Mouse (Mus musculus) urinary bladder, postnatal 4 days (tissue): ENCODE results near the gene Alpk1.

Experiments
- DNase-seq, 2 experiments: peaks; one replicate each; pipeline ENCODE4 v3.0.0; 2021 to 2022; ENCODE audit warnings: low spot score in 2 of 2

Gene Alpk1

DNA sequence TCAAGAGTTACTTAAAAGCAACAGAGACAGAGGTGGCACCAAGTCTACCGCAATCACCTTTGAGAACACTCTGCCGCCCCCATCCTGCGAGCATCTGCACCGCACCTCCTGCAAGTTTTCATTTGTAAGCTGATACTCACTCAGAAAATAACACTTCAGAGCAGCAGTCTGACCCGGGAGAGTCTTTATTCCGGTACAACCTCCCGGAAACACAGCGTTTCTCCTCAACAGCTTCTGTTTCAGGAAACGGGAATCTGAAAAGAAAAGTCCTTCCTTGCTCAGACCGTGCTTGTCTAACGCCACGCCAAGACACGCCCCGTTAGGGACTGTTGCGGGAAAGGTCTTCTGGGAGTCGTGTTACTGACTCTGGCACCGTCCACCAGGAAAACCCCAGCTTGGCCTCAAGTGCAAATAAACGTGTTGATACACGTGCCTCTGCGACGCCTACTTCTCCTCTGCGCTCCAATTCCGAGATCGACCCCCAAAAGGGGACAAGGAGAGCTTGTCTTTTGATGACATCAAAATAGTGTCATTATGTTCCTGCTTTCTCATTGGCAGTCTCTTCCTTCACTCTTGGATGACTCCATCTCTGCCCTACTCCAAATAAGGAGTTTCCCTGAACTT lies at the start of gene Alpk1:
Gene Alpk1, minus strand, starts transcription at position 507 of the 624 bp plus-strand sequence.
- DNase-seq, result peak; percentile 65 to 71

DNA sequence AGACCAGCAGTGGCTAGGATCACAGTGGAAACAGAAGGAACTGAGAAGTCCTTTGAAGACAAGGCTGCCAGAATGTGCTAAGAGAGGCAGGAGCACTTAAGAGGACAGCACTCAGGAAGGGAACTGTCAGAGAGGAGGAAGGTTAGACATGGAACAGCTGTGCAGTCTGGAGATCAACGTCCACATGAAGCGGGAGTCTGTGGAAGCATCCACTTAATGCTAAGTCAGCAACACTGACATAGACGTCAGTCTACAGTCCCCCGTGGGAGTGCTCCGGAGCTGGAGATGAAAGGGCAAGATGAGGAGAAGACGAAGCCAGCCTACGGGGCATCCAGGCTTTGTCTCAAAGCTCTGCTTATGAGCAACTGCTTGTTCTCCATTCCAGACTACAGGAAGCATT lies 46.8 kb upstream of the Alpk1 start:
- no peak for DNase-seq

DNA sequence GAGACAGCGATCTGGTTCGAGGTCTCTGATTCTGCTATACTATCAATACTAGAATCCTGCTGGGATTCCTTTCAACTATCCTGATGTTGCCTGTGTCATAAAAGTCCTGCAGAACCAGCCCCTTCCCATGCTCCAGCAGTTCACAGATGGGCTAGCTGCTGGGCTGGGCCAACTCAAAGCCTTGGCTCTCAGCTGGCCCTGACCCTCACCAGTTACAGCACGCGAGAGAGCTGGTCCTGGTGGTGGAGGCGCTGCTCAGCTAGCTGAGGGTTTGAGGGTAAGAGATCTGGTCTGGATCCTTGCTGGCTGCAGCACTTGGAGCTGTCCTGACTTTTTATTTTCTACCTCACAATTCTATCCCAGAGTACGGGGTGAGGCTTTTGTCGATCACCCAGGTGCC lies 46.2 kb upstream of the Alpk1 start:
- DNase-seq, result no peak

DNA sequence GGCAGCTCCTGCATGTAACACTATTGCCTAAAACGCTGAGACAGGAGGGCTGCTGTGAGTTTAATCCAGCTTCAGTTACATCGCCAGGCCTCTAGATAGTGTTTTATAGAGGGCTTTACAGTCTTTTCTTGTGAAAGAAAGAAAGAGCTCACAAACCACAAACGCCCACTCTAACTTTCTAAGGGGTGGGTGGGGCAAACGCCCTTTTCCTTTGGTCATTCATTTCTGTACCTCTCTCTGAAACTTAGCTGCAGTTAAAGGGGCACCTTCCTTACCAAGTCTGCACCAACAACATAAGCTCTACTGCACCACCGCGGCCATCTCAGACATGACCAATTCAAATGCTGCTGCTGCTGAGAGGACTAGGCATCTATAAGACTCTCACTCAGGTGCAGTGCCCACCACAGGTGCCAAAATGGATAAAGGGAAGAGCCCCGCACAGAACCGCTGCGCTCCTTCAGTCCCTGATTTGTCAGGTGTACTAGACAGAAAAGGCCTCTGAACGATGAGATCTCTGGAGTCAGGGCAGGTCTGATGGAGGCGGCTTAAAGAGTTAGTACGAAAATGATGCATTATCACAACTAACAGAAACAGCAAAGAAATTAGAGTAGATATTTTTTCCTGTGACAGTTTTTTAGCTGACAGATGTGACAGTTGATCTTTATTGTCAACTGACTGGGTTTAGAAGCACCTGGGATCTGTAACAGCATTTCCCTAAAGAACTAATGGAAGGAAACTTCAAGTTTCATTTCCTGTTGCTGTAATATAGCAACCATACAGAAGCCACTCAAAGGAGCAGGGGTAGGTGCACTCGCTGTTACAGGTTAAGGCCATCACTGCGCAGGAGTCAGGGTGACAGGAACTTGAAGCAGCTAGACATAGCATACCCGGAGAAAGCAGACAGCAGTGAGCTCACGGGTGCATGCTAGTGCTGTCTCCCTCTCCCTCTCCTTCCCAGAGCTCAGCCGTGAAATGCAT lies 43.8 kb upstream of the Alpk1 start:
- DNase-seq, result no peak

DNA sequence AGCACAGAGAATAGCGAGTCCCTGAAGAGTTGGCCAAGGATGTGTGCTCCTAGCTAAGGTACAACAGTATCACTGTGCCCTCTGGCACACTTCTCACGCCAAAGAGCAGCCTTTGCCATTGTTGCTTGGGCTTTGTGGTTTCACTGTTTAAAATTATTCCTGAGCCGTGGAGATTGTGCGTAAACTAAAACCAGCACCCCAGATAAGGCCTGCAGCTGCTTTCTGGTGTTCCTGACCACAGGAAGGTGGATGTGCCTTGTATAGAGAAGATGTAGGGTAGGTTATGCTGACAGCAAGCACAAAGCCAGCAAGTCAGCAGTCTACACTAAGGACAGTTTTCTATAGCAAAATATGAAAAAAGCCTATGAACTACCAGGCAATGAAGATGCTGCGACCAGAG lies 40.9 kb upstream of the Alpk1 start:
- no peak for DNase-seq

DNA sequence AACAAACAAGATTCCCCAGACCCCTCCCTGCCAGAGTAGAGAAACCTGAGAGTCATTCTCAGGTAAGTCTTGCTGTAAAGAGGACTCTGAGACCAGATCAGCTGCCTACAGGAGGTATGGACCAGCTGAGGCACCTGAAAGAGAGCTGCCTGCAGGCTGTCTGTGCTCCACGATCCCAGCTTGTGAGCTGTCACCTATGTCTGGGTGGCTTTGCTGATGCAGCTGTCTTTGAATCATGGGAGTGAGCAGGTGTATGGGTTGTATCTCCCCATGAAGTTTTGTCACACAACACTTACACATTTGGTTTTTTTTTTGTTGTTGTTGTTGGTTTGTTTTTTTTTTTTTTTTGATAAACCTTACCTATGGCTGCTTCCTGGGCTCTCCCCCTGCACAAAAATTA lies 40.1 kb upstream of the Alpk1 start:
- no peak for DNase-seq

DNA sequence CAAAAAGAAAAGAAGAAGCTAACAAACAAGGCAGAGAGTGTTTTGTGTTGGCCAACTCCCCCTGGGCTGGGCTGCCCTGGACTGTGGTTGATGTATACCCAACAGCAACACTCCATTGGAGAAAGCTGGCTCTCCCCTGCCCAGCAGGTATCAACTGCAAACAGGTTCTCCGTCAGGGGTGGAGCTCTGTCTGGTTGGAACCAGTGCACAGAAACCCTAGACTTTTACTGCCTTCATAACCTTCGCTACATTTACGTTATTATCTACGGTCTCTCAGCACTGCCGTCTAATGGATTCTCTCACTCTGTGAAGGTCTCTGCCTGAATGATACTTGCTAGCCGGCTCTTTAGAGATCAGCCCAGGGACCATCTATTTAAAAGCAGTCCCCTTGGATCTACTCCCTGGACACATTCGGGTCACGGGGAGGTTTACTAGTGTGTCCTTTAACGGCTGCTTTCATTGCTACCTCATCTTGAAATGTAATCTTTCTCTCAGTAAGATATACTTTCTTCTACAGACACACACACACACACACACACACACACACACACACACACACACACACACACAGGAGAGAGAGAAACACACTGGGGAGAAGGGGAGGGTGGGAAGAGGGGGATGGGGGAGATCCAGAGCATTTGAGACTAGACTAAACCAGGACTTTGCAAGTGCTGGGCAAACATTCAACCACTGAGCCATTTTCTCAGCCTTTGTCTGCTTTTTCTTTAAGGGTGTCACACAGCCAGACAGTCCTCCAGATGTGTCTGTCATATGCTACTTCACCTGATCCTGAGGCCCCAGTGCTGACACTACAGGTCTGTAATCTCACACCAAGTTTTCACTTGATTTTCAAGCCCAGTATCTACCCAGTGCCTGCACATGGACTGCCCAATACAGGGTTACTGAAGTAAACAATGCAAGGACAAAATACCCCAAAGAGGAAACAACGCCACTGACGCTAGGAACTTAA lies 38.7 kb upstream of the Alpk1 start:
- DNase-seq, result no peak

DNA sequence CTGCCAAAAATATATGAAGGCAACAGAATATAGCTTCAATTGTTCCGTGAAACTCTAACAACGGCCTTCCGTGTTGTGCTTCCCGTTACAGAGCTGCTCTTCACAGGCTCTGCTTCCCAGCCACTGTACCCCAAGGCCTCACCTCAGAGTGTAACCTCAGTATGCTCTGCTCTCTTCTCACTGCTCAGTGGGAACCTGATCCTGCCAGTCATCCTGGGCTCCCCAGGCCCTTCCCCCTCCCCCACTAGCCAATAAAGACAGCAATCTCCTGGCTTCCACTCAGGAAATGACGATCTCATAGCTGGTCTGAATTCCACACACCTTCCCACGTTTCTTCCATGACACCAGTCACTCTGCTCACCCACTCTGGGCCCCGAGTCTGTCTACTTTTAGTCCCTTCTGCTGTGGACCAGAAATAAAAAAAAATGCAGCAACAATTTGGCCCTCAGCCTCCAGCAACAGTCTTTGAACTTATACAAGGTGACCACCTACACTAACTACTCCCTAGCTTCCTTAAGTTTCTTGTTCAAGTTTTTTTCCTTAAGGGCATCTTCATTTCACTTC lies 36.9 kb upstream of the Alpk1 start:
- no peak for DNase-seq

DNA sequence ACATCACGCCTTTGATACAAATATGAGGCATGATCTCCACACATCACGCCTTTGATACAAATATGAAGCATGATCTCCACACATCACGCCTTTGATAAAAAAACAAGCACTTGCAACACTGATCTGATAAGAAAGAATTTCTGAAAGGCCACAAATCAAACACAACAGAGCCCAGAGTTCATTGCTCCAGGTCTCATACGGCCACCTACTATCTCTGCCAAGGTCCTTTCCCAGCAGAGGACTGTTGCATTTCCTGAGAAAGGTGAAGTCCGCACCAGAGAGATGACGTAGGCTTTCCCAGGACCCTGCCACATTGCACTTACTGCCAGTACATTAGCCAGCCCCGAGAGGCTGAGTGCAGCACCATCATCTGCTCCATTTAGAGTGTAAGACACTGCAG lies 28.8 kb upstream of the Alpk1 start:
- DNase-seq, result no peak

DNA sequence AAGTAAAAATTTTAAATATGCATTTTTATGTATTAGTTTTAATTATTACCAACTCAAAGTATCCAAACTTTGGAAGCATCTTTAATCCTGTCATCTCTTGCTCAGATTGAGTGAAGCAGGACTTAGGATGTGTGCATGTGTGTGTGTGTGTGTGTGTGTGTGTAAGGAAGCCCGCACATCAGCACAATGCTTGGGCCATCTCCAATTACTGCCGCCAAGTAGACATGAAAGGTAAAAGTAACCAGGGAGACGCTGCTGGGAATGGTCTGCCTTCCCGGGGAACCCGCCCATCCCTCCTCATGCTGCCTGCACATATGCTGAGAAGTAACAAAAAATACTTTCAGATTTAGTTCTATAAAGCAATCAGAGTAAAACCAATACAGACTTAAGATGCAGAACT lies 27.5 kb upstream of the Alpk1 start:
- DNase-seq, result no peak

DNA sequence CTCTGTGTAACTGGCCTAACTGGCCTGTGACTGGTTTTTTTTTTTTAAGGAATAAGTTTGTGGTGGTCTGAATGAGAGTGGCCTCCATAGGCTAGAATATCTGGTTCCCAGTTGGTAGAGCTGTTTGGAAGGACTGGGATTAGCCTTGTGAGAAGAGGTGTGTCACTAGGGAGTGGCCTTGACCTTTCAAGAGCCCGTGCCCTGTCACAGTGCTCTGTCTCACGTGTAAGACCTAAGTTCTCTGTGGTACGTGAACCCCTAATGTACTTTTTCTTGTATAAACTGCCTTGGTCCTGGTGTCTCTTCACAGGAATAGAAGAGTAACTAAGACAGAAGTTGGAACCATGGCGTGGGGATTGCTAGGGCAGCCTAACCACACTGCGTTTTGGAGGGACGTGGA lies 25.7 kb upstream of the Alpk1 start:
- DNase-seq, result no peak

DNA sequence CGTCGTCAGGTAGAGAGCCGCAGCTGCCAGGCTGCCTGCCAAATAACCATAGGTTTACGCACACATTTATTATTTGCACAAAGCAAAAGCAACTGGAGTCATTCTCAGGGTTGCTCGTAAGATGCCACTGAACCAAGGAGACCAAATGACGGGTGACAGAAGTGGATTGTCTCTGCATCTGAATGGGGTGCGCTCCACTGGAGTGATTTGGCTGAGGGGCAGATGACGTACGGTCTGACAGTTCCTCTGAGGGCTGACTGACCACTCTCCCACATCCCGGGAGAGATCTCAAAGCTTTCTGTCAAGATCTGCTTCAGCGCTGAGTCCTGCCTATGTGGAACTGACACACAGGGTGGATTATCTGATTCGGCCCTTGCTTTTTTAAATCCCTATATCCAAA lies 24.7 kb upstream of the Alpk1 start:
- DNase-seq, result no peak

DNA sequence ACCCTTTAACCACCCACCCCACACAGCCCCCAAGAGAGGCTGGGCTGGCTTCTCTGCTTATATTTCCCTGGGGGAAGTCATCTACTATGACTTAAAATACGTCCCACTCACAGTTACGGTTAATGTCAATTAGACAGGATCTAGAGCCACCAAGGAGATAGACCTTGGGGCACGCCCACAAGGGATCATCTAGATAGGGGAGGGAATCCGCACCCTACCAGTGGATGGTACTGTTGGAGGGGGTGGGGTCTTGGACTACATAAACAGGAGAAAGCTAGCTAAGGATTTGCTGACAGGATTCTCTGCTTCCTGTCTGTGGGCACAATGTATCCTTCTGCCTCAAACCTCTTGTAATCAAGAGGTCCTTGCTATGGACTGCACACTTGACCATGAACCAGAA lies 24.1 kb upstream of the Alpk1 start:
- no peak for DNase-seq

DNA sequence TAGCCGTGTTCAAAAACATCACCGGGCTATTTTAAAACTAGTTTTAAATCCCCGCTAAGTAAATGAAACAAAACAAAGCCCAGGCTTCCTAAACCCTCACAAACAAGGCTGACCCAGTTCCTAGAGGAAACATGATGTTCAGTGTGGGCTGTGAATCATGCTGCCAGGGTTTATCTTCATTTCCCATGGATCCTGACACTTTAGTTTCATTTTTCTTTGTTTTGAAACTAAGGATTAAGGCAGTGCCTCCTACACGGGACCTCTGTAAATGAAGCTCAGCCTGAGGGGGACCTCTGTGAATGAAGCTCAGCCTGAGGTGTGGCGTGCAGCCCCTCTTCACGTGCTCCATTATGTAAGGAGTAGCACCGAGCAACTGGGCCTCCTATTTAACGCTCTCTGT lies 22.5 kb upstream of the Alpk1 start:
- DNase-seq, result no peak

DNA sequence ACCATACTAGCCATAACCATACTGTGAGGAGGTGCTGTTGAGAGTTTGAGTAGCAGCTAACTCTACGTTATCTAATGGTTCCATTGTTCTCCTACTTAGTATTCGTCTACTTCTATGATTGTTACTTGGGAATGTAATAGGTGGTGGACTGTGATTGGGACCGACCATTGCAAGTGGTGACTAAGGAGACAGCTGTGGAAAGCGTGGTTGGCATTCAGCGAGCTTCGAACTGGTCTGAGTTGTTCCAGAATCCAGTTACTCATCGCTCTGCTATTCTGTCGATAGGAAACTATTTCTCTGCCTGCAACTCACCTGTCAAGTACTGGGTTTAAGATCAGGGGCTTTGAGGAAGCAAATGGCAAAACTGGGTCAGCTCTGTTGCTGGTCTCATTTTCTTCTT lies 20.8 kb upstream of the Alpk1 start:
- no peak for DNase-seq

DNA sequence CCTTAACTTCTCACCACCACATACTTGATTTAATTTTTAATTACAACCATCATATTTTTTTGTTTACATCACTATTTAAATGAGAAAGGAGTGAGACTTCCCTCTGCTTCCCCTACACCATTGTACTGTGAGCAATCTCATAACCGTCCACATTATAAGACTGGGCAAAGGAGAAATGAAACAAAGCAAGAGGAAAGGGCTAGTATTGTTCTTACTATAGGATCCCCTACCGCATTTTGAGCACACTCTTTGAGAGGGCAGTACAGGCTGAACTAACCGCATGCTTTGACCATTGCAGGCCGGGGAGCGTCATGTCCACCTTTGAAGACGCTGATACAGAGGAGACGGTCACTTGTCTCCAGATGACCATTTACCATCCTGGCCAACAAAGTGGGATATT lies 15.9 kb upstream of the Alpk1 start:
- DNase-seq, result no peak

DNA sequence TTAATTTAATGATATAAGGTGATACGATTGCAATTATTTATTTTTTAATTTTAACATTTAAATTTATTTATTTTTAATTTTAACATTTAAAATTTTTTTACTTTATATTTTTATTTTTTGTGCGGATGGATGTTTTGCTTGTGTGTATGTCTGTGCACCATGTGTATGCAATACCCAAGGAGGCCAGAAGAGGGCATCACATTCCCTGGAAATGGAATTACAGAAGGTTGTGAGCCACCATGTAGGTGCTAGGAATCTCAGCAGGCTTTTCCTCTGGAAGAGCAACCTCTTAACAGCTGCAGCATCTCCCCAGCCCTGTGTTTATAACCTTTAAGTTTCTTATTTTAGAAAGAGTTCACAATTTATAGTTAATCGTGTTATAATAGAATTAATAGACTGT lies 15.4 kb upstream of the Alpk1 start:
- DNase-seq, result no peak

DNA sequence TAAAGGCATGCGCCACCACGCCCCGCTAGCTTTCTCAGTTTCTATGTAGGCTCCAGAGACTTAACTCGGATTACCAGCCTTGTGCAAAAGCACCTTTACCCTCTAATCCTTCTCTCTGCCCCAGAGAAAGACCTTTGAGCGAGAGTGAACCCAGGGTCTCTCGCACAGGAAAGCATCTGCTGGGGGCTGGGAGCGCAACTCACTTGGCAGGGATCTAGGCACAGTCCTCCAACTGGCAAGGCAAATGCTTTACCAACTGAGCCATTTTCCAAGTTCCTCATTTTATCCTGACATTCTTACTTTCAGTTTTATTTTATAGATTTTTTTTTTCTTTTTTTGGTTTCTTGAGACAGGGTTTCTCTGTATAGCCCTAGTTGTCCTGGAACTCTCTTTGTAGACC lies 12.7 kb upstream of the Alpk1 start:
- no peak for DNase-seq

DNA sequence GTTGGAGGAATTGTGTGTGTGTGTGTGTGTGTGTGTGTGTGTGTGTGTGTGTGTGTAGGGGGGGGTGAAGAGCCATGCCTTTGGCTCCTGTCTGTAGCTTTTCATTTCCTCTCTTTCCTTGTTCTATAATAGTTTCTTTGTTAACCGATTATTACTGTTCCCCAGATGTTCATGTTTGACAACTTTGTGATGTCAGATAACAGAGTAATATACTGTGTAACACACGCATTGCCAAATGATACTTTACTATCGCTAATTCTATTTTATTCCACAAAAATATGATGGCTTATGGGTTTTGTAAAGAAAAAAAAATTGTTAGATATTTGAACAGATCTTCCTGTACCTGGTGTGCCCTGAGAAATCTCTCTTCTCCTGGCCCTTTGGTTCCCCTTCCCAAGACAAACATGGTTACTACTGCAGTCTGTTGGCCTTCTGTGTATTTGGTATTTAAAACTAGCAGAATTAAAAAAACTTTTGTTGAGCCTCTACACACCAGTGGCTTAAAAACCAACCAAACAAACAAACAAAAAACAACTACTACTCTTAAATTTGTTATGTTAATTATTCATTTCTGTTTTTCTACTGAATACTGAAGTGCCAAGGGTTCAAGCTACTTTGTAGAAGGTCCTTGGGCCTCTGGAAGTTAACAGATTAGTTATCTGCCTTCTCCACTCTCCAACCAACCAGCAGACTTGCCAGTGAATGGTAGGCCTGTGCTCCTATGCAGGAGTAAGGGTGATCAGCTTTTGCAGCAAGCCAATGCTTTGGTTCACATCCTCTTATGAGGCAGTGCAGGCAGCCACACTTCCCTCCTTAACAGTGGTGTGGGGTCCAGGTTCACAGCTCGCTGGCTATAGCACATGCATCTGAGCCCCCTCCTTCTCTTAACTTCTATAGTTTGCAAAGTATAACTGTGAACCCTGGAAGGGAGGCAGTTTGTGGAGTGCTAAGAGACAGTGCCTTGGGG lies 11.6 kb upstream of the Alpk1 start:
- no peak for DNase-seq

DNA sequence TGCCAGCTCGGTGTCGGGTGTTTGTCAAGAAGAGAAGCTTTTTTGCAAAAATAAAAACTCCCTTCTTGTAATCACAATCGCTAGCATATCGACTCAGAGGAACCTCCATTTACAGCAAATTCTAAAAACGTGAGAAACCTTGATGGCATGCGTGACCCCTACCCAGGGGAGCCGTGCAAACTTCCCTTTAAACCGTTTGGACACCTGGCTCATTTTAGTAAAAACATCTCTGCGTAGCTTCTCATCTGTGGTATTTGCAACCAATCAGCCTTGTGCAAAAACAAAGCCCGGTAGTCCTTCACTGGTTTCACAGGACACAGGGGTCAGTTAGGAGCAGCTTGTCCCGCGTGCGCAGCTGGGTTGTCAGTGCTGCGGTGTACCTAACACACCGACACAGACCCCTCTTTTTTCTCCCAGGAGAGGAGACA lies 10.7 kb upstream of the Alpk1 start:
- no peak for DNase-seq
